Mouse (Mus musculus) skeletal muscle tissue, adult 2 months (tissue): ENCODE measurements around the gene Ermp1.

ENCODE experiments used
- DNase-seq: peaks from one replicate; pipeline ENCODE4 v3.0.0-alpha.2; 2012; ENCODE audit warnings: low read depth, low spot score

Gene Ermp1

DNA sequence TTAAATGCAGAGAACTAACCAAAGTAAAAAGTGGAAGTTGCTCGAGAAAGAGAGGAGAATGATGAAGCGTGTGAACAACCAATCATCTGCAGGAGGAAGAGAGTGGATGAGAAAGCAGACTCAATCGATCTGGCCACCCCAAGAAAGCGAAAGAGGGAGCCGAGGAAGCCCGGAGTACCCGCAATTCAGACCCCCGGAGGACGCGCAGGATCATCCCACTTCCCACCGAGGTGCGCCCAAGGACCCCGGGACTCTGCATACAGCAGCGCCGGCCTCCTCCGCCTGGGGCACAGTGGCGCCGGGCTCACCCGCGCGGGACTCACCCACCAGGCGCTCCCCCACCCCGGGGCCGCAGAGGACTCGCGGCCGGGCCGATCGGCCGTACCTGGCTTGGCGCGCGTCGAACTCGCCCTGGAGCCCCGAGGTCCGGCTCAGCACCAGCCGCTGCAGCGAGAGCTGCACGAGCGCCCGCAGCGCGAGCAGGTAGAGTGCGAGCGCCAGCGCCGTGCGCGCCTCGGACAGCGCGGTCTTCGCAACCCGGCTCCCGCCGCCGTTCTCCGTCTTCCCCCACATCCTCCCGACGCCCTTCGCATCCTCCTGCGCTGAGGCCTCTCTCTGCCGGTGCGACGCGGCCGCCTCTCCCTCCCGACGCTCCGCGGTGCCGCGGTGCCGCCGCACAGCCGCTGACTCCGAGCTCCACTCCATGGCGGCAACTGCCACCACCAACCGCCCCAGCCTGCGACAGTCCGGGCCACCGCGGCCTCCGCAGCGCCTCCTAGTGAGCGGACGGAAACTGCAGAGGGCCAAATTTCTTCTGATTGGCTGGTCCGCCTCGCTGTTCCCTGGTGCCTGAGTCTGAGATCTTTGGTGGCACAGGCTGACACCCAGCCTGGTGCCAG lies at the start of gene Ermp1:
Gene Ermp1, minus strand, starts transcription at position 765 of the 899 bp plus-strand sequence.
- DNase-seq, result peak; percentile 83

DNA sequence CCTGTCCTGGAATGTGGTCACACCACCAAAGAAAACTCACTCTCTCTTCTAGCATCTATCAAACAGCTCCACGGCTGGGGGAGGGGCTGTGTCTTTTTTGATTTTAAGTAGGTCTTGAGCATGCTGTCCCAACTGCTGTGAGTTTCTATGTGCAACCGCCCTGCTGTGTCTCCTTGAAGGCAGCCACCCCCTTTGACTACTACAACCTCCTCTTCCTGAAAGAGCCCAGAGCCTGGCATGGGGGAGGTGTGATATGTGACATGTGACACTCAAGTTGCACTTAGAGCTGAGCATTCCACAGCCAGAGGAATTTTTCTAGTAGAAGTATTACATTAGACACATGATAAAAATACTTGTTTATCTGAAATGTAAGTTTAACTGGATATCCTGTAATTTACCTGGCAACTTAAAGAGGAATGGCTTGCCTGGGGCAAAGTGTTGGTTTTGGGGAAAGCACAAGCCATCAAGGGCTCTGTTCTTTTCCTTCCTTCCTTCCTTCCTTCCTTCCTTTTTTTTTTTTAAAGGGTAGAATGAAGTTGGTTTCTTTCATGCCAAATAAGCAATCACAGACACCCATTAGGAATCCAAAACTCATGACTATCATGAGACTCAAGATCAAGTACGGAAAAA lies 49.1 kb upstream of the Ermp1 start, which contains the start of gene Mlana:
Gene Mlana, plus strand, starts transcription at position 580 of the 630 bp plus-strand sequence.
- DNase-seq, result no peak

DNA sequence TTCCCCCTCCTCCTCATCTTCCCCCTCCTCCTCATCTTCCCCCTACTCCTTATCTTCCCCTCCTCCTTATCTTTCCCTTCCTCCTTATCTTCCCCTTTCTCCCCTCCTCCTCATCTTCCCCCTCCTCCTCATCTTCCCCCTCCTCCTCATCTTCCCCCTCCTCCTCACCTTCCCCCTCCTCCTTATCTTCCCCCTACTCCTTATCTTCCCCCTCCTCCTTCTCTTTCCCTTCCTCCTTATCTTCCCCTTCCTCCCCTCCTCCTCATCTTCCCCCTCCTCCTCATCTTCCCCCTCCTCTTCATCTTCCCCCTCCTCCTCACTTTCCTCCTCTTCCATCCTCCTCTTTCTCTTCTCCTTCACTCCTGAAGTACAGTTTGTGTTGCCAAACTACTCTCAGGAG lies 48.6 kb upstream of the Ermp1 start:
- DNase-seq, result no peak

- DNase-seq, result no peak
Measured at GRCm38 (mm10) chr19:29696309-29696708, 48.1 kb upstream of the Ermp1 start.

- DNase-seq, result no peak
Measured at GRCm38 (mm10) chr19:29695071-29695470, 46.9 kb upstream of the Ermp1 start.

- DNase-seq, result peak; percentile 58
Measured at GRCm38 (mm10) chr19:29683844-29684540, 35.8 kb upstream of the Ermp1 start.

DNA sequence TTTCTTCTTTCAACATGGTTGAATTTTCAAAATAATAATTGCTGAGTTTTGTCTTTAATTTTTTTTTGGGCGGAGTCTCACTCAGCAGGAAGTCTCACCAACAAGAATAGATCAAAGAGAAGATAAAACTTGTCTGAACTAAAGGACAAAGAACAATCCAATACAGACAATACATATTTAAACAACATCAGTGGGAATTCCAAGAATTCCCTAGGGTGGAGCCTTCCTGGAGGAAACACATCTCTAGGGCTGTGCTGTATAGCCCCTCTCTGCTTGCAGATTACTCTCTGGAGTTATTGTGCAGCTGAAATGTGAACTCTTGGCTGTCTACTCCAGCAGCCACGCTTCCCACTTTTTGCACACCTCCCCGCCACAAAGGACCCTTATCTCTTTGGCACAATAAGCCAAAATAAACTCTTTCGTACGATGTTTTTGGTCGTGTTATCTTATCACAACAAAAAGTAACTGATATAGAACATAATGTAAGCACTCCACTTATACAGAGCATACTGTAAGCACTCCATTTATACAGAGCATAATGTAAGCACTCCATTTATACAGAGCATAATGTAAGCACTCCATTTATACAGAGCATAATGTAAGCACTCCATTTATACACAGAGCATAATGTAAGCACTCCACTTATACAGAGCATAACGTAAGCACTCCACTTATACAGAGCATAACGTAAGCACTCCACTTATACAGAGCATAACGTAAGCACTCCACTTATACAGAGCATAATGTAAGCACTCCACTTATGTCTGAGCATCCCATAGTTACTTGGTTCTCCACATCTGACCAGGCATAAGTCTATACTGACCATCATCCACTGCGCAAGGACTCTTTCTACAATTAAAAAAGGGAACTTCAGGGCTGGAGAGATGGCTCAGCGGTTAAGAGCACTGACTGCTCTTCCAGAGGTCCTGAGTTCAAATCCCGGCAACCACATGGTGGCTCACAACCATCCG lies 32.3 kb upstream of the Ermp1 start:
- DNase-seq, result no peak

DNA sequence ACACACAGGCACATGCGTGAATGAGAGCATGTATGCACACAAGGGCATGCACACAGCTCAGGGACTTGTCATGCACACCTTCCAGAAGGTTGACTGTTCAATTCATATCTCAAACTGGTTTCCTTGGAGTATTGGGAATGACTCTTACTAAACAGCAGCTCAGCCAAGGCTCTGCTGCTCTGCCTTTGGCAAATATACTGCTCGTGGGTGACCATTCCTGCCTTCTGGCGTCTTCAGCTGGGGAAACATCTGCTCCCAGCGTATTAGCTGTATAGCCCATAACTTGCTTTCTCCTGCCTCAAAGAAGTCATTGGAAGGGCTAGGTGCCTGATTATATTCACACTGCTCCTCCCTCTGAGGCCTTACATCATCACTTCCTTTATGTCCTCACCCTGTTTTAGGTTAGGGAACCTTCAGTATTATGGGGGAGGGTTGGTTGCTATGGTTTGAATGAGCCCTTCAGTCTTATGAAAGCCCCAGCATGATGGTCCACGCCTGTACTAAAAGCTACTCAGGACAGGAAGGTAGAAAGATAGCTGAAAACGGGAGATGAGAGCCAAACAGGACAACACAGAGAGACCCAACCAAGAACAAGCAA lies 30.1 kb upstream of the Ermp1 start:
- DNase-seq, result no peak

- no peak for DNase-seq
Measured at GRCm38 (mm10) chr19:29676479-29677193, 28.4 kb upstream of the Ermp1 start.

- DNase-seq, result no peak
Measured at GRCm38 (mm10) chr19:29675562-29676078, 27.4 kb upstream of the Ermp1 start.

DNA sequence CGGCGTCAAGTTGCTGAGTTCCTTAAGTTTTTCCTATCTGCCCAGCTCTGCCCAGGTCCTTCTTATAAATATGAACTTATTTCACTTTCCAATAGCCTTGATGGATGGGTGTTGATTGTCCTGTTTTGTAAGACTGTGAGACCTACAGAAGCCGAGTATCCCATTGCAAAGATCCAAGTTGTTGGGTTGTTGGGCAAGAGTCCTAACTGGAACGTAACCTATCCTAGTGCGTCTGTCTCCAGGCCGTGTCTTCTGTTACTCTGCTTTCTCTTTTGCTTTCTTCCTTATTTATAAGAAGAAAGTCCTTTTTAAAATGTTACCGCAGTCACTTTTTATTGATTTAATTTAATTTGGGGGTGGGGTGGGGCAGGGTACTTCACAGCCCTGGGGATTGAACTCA lies 26.7 kb upstream of the Ermp1 start:
- DNase-seq, result no peak

DNA sequence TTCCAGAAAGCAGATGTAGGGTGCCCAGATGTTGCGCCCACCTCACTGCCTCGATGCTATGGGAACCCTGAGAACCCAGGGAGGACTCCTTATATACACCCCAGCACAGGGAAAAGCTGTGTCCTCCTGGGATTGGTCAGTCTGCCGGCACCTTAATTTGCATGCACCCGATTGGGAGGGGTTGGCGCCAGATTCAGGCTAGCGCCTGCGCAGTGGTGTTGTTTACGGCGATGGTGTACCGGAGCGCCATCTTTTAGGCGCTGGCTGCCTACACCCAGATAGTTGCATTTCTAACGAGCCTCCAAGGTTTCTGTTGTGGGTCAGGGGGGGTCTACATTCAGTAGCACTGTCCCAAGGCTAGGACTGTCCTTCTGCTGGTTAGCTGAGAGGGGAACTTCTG lies 24.4 kb upstream of the Ermp1 start:
- no peak for DNase-seq

- no peak for DNase-seq
Measured at GRCm38 (mm10) chr19:29671160-29671559, 22.9 kb upstream of the Ermp1 start.

GRCm38 (mm10) chr19:29670247-29670646 lies 22.0 kb upstream of the Ermp1 start:
- DNase-seq, result no peak

- no peak for DNase-seq
Measured at GRCm38 (mm10) chr19:29668135-29668534, 19.9 kb upstream of the Ermp1 start.

DNA sequence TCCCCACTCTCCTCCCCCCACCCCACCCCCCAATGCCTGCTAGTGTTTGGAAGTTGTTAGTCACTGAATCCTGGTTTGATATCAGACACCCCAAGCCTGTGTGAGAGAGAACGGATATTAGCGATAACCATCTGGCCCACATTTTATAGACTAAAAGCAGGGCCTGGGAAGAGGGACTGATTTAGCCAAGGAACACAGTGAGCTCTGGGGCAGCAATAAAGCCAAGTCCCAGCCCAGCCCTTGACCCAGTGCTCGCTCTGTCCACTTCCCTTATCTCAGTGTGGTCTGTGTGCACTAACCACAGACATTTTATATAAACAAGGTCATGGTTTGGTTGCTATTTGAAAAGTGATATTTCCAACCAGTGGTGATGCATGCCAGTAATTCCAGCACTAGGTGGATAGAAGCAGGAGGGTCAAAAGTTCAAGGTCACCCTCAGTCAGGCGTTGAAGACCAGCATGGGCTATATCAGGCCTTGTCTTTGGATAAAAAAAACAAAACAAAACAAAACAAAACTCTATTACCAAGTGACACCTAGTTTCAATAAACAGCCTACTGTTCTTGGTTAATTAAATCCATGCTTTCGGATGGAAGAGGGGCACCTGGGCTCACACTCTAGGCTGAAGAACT lies 18.9 kb upstream of the Ermp1 start:
- peak; percentile 23 for DNase-seq

DNA sequence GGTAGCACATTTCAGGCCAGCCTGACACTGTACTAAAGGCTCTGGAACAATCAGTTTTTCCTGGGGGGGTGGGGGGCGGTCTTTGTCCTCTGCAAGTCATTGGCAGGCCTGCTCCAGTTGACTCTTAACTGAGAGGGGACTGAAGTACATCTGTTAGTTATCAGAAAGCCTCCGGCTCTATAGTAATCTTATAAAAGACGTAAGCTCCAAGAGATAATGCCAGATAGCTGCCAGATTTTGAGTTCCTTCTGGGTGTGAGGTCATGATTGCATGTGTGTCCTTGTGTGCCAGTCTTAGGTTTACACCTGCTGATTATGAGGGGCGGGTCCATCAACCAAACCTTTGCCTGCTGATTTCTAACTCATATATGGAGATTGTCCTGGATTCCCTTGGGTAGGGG lies 17.9 kb upstream of the Ermp1 start:
- no peak for DNase-seq

GRCm38 (mm10) chr19:29664934-29665333 lies 16.7 kb upstream of the Ermp1 start:
- DNase-seq, result no peak

DNA sequence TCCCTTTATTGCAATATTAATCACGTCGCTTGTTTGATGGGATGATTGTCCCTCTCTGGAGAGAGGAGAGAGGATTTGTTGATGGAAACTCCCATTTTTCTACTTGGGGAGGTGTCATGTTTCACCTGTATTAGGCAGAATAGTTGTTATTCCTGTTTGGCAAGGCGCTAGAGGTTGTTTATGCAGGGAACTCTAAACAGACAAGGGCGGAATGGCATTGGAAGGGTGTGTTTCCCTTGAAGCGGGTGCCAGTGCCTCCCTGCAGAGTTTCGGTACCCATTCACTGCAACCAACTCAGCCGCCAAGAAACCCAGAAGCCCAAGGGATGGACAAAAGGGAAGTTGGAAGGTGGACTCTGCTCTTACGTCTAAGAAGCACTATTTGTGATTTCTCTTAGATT lies 15.6 kb upstream of the Ermp1 start:
- DNase-seq, result no peak
